Mouse (Mus musculus) yolk sac, embryonic 10.5 days (tissue): ENCODE results near the gene Arhgap17.

Source experiments
- DNase-seq: peaks from one replicate; pipeline ENCODE4 v3.0.0-alpha.2; 2017; ENCODE audit warnings: low spot score

Gene Arhgap17

DNA sequence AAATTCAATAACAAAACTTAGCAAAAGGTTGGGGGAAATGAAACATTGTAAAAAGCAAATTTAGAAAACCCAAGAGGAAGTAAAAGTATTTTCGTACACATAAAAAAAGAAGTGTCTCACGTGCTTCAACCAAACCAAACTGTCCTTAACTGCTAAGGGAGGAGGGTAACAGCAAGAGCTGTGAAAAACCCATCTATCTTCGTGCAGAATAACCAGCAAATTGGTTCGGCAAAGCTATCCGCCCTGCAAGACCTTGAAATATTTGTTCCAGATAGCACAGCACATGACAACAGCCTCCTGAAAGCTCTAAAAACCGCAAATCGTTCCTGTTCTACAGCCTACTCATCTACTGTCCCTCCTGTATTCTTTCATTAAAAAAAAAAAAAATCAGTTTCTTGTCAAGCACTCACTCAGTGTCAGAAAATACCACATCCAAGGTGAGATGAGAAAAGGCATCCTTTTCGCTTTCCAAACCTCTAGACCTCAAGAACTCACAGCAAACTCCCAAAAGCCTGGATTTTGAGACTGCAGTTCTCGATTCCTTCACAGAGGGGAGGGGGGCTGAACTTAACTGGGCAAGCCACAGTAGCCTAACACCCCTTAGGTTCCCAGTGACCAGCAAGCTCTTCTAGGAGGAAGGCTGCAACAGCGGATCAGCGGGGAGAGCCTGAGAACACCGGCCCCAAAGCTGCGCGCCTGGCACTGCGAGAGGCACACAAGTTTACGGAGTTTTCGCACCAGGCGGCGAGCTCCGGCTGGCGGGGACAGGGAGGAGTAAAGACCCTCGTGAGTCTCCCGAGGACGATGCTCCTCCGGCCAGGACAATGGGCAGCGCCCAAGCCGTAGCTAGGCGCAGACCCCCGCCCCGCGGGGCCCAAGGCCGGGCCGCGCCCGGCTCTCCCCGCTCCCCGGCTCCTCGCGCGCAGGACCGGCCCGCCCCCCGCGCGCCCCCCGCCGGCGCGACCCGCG, 653 bp downstream of the Arhgap17 start:
- DNase-seq: no peak

DNA sequence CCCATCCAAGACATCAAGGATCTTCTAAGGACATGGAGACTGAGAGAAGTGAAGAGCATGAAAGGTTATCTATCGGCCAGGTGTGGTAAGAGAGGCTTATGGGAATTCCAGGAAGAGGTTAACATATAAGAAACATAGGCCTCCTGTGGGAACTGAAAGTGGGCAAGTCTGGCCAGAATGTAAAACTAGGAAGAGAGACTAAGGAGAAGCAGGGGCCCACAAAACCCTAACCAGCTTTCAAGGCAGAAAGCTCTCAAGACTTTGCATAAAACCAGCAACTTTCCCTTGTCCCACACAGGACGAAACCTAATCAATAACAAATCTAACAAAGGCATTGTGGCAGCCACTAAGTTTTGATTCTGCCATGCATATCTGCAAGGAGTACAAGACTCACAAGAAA, 1.5 kb downstream of the Arhgap17 start:
- DNase-seq: no peak

DNA sequence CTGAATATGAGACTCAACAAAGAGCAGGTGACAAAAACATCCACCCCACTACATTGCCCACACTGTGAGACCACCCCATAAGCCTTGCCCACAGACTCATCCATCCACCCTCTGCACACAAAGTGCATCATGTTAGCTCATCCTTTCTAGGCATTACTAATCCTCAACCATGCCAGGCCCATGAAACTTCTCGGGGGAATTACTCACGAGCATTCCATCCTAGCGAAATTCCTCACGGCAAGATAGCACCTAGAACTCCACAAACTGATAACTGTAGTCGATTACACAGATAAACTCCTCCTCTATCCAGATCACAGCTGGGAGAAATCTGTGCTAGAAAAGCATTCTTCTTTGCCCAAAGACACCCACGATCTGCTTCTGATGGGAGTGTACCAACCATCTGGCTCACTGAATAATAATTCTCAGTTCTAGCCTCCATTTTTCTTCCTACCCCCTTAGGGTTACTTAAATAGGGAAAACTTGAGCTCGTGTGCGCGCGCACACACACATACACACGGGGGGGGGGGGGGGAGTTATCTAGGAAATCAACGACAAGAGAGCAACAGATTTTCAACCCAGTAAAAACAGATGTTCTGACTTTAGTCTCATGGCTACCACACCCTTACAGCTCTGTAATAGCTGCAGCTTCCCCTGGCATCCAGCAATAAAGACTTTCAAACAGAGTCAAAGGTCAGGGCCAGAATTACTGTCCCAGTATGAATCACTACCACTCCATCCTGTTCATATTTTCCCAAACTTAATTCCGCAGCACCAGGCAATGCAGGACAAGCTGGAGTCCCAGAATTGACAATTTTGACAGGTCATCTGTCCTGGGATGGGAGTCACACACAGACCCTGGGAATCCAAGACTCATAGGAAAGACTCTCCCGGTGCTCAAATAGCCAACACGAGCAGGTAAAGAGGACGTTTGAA, 2.2 kb downstream of the Arhgap17 start:
- DNase-seq: no peak

DNA sequence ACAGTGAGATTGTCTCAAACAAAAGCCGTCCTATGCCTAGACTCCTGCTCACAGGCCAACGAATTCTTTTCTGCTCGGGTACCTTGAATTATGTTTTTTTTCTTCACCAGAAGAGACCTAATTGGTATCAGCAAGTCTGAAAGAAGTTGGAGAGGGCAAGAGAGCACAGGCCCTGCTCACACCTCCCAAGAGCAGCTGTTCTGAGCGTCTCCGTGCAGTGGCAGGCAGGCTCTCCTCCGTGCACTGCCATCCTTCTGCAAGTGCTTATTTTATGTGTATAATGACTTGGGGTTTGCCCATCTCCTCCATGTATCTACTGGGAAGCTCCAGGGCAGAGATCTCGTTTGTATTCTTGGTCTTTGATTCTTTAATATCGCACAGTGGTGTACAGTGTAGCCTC, 2.9 kb downstream of the Arhgap17 start:
- DNase-seq: no peak

DNA sequence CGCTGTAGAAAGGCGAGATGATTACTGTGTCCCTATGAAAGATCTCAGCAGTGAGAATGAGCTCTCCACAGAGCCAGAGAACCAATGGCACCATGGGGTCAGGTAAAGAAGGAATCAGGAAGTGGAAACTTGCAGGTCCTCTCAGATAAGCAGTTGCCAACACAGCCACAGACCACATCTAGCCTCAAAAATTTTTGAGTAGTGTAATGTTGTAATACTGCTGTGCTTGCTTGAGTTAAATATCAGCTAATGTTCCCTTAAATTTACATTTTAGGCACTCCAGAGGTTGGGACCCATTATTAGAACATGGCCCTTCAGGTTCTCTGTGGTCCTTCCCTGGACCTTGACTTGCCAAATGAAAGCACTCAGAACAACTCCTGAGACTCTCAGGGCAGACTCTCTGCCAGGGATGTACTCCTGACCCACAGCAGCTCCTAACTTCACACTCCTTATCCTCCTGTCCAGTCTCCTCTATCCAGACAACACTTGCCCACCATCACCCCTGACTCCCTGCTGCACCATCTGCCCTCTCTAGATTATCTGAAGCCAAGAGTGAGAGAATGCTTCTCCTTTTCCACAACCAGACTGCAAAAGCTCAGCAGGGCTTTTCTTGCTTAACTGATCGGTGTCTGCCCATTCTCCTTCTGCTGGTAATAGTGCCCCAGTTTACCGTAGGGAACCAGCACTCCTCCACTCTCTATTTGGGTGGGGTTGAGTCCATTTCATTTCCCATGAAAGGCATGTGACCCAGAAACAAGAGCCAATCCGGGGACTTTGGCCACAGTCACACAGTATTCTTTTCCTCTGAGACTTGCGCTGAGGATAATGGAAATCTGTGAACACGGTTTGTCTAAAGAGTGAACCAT, 3.6 kb downstream of the Arhgap17 start:
- no peak for DNase-seq

DNA sequence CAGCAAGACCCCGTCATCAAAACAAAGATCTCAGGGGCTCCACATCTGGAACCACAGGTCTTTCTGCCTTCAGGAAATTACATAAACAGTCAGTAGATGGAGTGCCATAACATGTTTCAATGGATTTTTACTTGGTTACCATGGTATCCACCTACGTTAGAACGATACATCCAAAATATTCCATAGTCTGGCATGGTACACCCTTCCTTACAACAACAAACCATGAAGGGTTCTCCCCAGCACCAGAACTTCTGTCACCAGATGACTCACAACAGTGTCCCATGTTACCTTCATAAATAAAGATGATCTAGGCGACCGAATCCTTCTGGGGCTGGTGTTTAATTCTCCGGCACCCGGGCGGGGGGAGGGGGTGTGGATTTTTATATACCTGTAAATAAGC, 5.7 kb downstream of the Arhgap17 start:
- DNase-seq: no peak

DNA sequence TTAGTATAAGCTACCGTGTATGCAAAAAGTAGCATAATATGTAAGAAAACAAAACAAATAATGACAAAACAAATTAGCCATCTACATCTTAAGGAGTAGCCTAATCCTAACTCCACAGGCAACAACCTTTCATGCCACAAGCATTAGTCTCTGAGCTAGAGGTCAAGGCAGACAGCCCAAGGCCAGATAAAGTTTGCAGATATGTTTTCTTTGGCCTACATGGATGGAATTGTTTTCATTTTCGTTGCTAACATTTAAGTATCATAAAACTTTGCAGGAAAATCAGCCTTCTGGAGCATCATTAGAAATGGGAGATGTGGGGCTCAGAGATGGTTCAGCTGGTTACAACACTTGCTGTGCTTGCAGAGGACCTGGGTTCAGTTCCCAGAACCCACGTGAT, 6.9 kb downstream of the Arhgap17 start:
- DNase-seq: no peak

DNA sequence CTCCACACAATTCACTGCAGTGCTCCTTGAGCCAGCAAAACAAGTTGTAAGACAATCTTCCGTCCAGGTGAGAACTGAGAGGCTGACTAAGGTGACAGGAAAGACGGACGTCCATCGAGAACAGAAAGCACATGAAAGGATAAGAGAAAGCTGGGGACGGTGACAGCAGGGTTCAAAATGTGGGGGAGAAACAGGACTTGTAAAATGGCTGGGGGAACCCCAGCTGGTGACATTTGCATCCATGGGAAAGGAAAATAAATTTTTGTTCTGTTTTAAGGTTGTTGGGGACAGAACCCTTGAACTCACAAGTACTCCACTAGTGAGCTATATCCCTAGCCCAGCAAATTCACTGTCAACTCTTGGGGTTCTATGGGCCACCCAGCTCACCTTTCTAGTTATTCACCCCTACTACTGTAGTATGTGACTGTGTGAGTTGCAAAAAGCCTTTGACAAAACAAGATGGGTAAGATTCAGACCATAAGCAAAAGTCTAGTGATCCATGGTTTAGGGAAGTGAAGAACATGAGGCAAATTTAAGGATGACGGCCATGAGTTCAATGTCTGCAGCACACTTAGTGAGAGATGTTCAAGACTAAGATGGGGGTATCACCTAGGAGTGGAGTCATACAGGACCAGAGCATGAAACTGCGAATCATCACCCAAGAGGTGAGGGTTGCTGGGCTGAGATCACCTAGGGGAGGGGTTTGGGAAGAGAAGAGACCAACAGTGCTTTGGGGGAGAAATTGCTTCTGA, 8.3 kb downstream of the Arhgap17 start:
- DNase-seq: no peak

DNA sequence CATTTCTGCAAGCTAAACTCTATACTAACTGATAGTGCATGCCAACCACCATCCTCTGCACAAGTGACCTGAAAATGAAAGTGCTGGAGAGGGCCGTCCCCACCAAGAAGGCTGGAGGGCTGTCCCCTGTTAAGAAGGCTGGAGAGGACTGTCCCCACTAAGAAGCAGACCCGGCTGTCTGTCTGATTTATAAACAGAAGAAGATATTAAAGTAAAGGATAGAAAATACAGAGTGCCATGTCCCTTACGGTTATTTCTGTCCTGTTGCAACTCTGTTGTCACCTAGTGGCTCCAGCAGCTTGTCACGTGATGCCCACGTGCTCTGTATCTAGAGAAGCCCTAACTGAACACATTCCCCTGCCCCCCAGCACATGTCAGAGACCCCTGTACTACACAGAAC, 9.5 kb downstream of the Arhgap17 start:
- DNase-seq: no peak

DNA sequence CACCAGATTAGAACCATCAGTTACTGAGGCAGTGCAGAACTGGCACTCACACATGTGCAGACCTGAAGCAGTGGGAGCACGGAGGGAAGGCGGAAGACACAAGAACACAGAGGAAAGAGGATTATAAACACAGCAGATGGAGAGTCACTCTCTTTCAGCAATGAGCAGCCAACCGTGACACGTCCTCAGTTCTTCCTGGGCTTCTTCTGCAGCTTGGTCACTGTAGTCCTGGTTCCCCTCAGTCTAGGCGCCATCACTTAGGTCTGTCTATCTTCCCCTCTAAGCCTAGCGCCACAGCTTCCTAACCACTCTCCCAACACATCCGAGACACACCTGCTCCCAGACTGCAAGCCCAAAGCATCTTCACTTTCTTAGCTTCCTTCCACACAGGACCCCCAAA, 10.6 kb downstream of the Arhgap17 start:
- no peak for DNase-seq

DNA sequence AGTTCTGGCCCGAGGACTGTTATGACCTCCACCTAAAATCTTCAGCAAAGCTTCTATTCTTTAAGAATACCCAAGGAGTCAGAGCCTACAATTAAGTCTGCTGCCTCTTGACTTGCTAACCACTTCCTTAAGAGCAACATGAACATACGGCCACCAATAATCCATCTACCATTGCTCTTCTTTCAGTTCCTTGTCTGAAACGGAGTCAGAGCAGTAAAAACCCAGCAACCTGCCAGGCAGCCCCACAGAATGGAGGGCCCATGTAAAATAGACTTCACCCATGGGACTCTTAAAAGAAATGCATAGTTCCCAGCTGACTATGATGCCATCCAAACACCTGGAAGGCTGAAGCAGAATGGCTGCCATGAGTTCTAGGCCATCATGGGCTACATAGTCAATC, 13.6 kb downstream of the Arhgap17 start:
- DNase-seq: no peak

DNA sequence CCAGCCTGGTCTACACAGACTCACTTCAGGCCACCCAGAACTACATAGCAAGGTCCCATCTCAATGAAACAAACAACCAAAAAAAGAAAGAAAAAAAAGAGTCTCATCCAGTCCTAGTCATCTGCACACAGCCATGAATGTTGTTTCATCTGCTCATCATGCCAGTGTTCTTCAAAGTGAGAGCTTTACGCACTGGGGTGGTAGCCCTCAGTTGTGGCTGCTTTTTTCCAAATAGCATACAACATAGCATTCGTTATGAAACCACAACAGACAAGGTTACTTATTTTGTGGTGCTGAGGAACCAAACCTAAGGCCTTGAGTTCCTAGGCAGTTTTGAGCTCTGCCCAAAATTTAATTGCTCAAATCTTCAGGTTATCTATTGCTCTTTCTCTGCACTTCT, 14.9 kb downstream of the Arhgap17 start:
- DNase-seq: no peak

DNA sequence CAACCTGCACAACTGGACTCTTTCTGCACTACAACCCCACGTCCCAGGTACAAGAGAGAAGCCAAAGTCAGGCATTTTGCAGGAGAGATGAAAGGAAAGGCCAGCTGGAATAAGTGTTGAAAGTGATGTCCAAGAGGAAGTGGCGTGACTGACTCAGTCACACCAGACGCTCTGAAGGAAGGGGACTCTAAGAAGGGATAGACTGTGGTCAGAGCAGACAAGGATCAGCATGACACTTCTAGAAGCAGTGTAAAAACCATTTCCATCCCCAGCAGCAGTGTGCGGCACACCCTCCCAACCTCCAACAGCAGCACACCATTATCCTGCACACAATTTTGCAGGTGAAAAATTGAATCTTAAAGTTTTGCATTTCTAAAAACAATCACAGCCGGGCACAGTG, 15.3 kb downstream of the Arhgap17 start:
- DNase-seq: no peak

DNA sequence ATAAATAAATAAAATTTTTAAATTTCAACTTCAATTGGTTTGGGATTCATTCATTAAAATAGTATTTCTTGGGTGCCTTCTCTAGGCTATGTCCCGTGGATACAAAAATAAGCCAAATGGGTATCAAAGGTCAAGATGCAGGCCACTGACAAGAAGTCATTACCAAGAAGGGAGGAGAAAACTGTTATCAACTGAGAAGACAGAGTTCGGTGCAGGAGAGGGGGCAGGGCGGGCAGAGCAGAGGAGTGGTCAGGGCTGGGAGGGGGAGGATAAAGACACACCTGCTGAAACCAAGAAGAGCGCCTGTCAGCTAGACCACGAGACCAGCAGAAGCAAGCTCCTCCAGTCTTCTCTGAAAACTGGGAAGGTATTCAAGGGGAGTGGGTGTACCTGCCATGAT, 15.8 kb downstream of the Arhgap17 start:
- DNase-seq: peak; percentile 87

DNA sequence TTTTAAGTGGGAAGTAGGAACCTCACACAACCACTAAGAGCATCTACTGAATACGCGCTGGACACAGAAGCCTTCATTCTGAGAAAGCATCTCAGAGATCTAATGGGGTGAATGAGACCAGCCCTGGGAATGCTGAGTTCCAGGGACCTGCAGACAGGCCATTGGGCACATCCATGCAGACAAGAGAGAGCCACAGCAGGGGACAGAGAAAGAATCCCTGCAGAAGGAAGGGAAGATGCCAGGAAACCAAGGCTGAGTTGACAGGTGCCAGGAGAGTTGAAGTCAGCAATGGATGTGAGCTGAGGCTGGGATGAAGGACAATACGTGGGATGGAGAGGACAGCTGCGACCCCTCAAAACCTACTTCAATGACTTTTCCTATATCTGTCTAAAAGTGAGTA, 16.6 kb downstream of the Arhgap17 start:
- DNase-seq: no peak

DNA sequence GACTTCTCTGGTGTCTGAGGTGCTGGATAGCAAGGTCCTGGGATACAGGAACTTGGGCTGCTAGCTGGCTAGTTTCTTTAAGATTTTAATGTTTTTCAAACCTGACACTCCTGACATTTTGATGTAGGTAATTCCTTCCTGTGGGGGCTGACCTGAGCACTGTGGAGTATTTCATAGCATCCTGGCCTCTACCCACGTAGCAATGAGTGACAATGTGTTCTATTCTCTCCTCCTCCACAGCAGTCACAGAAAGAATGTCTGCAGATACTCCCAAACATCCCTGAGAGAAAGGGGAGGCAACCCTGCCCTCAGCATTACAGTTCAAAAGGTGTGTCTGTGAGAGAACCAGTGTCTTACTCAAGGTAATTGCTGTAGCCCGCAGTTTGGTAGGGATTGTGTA, 19.5 kb downstream of the Arhgap17 start:
- no peak for DNase-seq

DNA sequence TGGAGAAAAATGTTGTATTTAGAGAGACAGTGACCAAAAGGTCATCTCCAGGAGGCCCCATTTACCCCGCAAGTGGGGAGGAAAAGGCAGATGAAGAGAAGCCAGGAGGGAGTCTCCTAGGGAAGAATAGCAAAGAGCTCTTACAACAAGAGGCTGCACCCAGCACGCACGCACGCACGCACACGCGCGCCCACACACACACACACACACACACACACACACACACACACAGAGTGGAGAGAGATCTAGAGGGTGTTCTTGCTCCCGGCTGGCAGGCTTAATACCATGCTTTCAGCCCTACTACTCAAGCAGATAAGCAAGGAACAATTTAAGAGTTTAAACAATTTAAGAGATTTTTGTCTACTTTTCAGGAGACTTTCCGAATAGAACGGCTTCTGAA, 19.9 kb downstream of the Arhgap17 start:
- no peak for DNase-seq

DNA sequence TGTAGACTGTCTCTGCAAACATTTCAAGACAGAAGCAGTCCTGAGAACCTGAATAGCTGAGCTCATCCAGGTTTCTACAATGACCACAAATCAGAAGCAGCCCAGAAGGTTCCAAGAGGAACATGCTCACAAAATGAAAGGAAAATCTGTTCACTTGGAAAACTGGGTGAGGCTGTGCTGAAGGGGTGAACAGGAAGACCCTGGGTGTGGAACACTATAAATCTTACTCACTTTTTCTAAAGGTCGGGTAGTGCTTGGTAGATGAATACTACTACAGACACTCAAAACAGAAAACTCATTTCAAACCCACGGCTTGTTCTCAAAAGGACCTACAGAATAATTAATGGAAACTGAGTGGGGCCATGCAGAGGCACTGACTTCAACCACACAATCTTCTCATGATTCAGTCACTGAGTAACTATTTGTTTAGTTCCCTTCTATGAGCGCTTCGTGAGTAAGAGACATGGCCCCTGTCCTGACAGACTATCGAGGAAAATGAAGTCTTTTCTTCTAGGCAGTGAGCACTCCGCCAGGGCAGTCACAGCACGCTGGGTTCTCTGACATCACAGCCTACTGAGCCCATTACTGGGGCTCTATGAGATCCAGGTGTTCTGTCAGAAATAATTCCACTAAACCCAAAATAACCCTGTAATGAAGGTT, 23.0 kb downstream of the Arhgap17 start:
- DNase-seq: no peak

DNA sequence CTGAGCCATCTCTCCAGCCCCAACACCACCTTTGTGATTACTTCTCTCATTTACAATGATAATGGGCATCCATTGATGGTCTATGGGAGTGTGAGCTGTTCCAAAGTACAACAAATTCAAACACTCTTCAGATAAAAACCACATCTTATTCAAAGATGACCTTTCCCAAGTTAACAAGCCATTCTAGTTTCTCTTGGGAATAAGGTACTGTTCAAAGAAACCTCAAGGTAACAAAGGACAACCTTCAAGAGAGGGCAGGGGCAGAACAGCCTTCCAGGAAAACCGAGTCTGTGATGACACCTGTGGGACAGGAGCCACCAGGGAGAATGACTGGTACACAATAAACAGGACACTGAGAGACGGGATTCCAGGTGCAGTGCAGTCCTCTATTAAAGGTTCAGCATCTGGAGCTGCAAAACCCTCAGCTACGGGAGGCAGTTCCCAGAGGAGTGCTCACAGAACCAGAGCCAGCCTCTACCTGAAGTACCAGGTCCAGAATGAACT, 24.6 kb downstream of the Arhgap17 start:
- DNase-seq: no peak

DNA sequence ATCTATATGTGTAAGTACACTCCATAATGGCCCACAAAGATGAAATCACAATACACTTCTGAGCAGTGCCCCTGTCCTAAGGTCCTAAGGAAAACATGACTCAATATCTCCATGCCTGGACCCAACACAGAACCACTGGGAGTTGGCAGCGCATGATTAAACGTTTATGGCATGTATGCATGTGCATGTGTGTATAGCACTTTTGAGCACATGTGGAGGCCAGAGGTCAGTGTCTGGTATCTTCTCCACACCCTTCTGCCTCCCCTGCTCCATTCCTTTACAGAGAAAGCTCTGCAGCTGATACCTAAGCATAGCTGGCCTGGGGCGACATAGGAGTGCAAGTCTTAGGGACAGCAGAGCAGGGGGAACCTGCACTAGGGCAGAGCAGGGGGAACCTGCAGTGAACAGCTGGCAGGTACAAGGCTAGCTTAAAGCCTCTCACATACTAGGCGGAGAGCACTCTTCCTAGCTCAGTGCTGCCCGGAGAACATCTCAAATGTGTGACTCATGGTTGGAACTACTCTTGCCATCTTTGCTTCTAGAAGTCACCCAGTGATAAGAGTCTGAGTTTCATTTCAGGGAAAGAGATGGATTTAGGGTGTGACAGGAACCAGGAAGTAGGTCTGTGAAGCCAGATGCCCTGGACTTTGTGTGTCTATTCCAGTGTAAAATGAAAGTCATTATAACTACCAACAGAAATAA, 25.5 kb downstream of the Arhgap17 start:
- DNase-seq: no peak
